Mouse (Mus musculus) ES-E14 (cell line): ENCODE results near the gene 4921524J17Rik. TPM values are rescaled to one million over a fixed set of nuclear protein-coding genes. Genes with fewer than 3 reads are reported as not detected.
A peak's percentile ranks its signal among the peaks of the same experiment; 100 is the strongest.

Experiments
- DNase-seq: peaks from one replicate; pipeline ENCODE4 v3.0.0-alpha.2; 2013; ENCODE audit warnings: low read depth, low spot score
- H3K27ac ChIP-seq: 2 replicates; pipeline ENCODE4 v1.5.1; 2012; ENCODE audit warnings: low read depth, mild to moderate bottlenecking, low read length, moderate library complexity, mixed read lengths; ENCODE audit not compliant: poor library complexity, insufficient read depth, severe bottlenecking
- H3K36me3 ChIP-seq: 2 replicates; pipeline ENCODE4 v1.6.1; 2012; ENCODE audit warnings: mild to moderate bottlenecking, low read length, moderate library complexity, mixed read lengths; ENCODE audit not compliant: control insufficient read depth, poor library complexity, insufficient read depth, severe bottlenecking
- H3K4me1 ChIP-seq, 2 experiments: fragments of 150-350 bp in 1 of 2; sonication (generic) in 1 of 2; 2 replicates each; pipeline ENCODE4 v1.6.1; 2012; ENCODE audit warnings: low read length in 2 of 2, mild to moderate bottlenecking in 1 of 2, mixed read lengths in 1 of 2; ENCODE audit not compliant: control insufficient read depth in 2 of 2, insufficient read depth in 2 of 2, poor library complexity in 1 of 2
- H3K4me3 ChIP-seq, 2 experiments: fragments of 150-350 bp in 1 of 2; sonication (generic) in 1 of 2; 2 replicates each; pipeline ENCODE4 v1.5.1; 2012; ENCODE audit warnings: low read length in 2 of 2, low read depth in 1 of 2, mild to moderate bottlenecking in 1 of 2, mixed read lengths in 1 of 2; ENCODE audit not compliant: insufficient read depth in 1 of 2, poor library complexity in 1 of 2, severe bottlenecking in 1 of 2
- H3K9ac ChIP-seq: 2 replicates; pipeline ENCODE4 v1.6.1; 2012; ENCODE audit warnings: low read depth, mild to moderate bottlenecking, low read length, mixed read lengths; ENCODE audit not compliant: poor library complexity, insufficient read depth, severe bottlenecking
- H3K9me3 ChIP-seq: fragments of 150-350 bp; sonication (generic); 2 replicates; pipeline ENCODE4 v1.6.1; 2012; ENCODE audit warnings: low read depth, mild to moderate bottlenecking, low read length; ENCODE audit not compliant: control insufficient read depth, insufficient read depth
- CHD2 ChIP-seq: IDR thresholded peaks from 2 replicates; pipeline ENCODE4 v1.6.1; 2014; ENCODE audit warnings: mild to moderate bottlenecking, low read depth, low read length, inconsistent platforms
- HCFC1 ChIP-seq: IDR thresholded peaks from 2 replicates; pipeline ENCODE4 v1.6.1; 2012; ENCODE audit warnings: low read length, inconsistent platforms, borderline replicate concordance; ENCODE audit not compliant: insufficient read depth
- MAFK ChIP-seq: IDR thresholded peaks from 2 replicates; pipeline ENCODE4 v1.6.1; 2014; ENCODE audit warnings: mild to moderate bottlenecking, low read depth, low read length, inconsistent platforms; ENCODE audit not compliant: insufficient read depth
- ZC3H11A ChIP-seq: IDR thresholded peaks from 2 replicates; pipeline ENCODE4 v1.6.1; 2012; ENCODE audit warnings: low read depth, mild to moderate bottlenecking, inconsistent platforms, low read length, borderline replicate concordance
- ZNF384 ChIP-seq: IDR thresholded peaks from 2 replicates; pipeline ENCODE4 v1.6.1; 2012; ENCODE audit warnings: low read depth, low read length, inconsistent platforms
- in situ Hi-C, 2 experiments: fragments of 600-800 bp; cut with MboI; formaldehyde crosslinking; loops; one replicate each; pipeline ENCODE4 v1.15.1; 2025; ENCODE audit warnings: low sequenced_read_pairs in 2 of 2, inconsistent platforms in 1 of 2; ENCODE audit not compliant: unreplicated experiment in 2 of 2
- total RNA-seq: library from RNA; depleted of rRNA; stranded (reverse); fragments of 300-350 nt; gene quantifications from 2 replicates; pipeline ENCODE4 v1.2.3, GENCODE M21; 2012

The 4921524J17Rik gene
- total RNA-seq, 1 experiment: 19.5 TPM

DNA sequence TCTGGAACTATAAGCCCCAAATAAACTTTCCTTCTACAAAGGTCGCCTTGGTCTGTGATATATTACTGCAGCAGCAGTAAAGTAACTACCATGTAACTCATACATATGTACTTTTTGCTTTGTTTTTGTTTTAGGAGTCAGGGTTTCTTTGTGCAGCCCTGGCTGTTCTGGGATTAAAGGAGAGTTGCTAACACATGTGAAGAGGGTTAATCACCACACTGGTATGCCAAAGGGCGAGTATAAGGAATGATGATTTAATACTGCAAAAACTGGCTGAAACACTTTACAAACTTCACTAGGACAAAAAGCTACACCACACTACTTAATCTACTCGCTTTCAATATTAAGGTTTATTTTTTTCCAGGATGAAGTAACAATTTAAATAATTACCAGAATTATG is 24.1 kb downstream of the 4921524J17Rik start:
- Histone ChIP-seq H3K4me3 (no peak overlapping the region), H3K36me3 (no peaks in the 10 kb centered on the region; the same call in 1 of the 2 replicates), H3K9me3 (no peaks in the 10 kb centered on the region), H3K9ac (no peak overlapping the region), H3K27ac (no peak overlapping the region), H3K4me1 (no peaks in the 10 kb centered on the region)
- DNase-seq: no peak
- in situ Hi-C loops: loop anchor here in 1 of 2 experiments (25.0 kb wide), 1 partner anchor 446 kb away; the partner anchor contains the start of genes Gm49661, Prdx2 and Rnaseh2a
- TF ChIP-seq ZC3H11A (no peak), MAFK (no peak), HCFC1 (no peak), ZNF384 (no peak), CHD2 (no peak)

DNA sequence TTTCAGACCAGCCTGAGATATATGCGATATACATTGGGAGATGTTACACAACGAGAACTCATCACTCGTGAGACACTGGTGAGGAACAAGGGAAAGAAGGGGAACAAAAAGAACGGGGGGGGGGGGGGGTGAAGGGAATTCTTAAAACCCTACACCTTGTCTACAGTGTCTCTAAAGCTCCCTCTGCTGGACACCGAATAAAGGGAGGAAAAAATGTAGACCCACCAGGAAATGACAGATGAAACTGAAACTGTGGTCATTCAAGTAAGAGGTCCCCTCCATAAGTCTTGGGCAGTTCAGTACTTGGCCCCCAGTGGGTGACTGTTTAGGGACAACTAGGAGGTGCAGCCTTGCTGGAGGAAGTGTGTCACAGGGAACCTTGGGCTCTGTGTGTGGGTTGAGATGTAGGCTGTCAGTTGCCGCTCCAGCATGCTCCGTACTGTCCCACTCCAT is 24.6 kb downstream of the 4921524J17Rik start:
- peak; percentile 86 for TF ChIP-seq ZNF384
- no peak for TF ChIP-seq HCFC1
- H3K27ac ChIP-seq: no peak overlapping the region
- in situ Hi-C loops: loop anchor here in 1 of 2 experiments (25.0 kb wide), 1 partner anchor 446 kb away; the partner anchor contains the start of genes Gm49661, Prdx2 and Rnaseh2a
- no peaks in the 10 kb centered on the region for H3K4me1 ChIP-seq
- no peak for DNase-seq
- no peak overlapping the region for H3K4me3 ChIP-seq
- no peak overlapping the region for H3K9ac ChIP-seq
- no peaks in the 10 kb centered on the region; the same call in 1 of the 2 replicates for H3K36me3 ChIP-seq
- no peaks in the 10 kb centered on the region for H3K9me3 ChIP-seq

DNA sequence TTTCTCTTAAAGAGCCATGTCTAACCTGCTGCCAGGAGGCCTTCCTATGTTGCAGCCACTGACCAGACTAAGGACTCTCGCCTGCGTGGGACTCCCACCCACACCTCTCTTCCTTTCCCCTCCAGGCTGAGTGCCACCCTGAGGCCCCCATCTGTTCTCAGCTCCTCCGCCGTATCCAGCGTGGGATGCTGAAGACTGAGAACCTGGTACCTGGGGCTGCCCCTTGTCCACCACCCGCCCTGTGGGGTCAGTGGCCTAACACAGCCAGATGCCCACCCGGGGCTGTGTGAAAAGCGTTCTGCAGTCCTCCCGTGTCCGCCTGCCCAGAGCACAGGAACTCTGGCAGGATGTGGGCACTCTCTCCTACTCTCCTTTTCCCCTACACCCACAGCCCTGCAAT is 26.7 kb downstream of the 4921524J17Rik start:
- in situ Hi-C loops: loop anchor here in 1 of 2 experiments (25.0 kb wide), 1 partner anchor 444 kb away; the partner anchor contains the start of genes Gm49661, Prdx2 and Rnaseh2a
- Histone ChIP-seq H3K36me3 (no peaks in the 10 kb centered on the region; the same call in 1 of the 2 replicates), H3K9ac (no peak overlapping the region), H3K9me3 (no peaks in the 10 kb centered on the region), H3K4me3 (no peak overlapping the region), H3K4me1 (no peaks in the 10 kb centered on the region), H3K27ac (no peak overlapping the region)
- no peak for TF ChIP-seq MAFK
- TF ChIP-seq HCFC1: no peak
- TF ChIP-seq ZC3H11A: no peak
- no peak for TF ChIP-seq CHD2
- no peak for TF ChIP-seq ZNF384
- DNase-seq: no peak

DNA sequence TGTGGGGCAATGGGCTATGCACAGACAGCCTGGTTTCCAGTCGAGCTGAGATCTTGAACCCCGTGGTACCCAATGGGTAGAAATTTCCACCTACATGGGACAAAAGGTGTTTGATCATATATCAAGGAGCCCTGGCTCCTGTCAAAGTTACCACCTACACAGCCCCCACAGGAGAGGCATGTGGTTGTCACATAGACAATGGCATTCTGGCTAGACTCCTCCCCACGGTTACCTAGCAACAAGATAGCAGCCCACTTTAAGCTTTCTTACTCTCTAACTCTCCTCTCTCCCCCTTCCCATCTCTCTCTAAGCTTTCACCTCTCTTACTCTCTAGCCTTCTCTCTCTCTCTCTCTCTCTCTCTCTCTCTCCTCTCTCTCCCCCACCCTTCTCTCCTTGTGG is 27.2 kb downstream of the 4921524J17Rik start:
- in situ Hi-C loops: loop anchor here in 1 of 2 experiments (25.0 kb wide), 1 partner anchor 443 kb away; the partner anchor contains the start of genes Gm49661, Prdx2 and Rnaseh2a
- no peak overlapping the region for H3K4me3 ChIP-seq
- no peak overlapping the region for H3K9ac ChIP-seq
- no peak overlapping the region for H3K27ac ChIP-seq
- H3K4me1 ChIP-seq: no peaks in the 10 kb centered on the region
- TF ChIP-seq ZNF384 (no peak), MAFK (no peak), ZC3H11A (no peak), CHD2 (no peak), HCFC1 (no peak)
- DNase-seq: no peak
- H3K36me3 ChIP-seq: no peaks in the 10 kb centered on the region
- no peaks in the 10 kb centered on the region for H3K9me3 ChIP-seq
